Mouse (Mus musculus) bone marrow, adult 2 months (tissue): Measurements from ENCODE around the gene Aoc3.

ENCODE experiments used
- CTCF ChIP-seq: fragments of 200-500 bp; IDR thresholded peaks from 2 replicates; pipeline ENCODE4 v1.5.1; 2011; ENCODE audit warnings: low read length, control low read depth; ENCODE audit not compliant: control insufficient read depth, insufficient read depth
- POLR2A ChIP-seq: fragments of 200-500 bp; IDR thresholded peaks from 2 replicates; pipeline ENCODE4 v1.6.1; 2011; ENCODE audit warnings: low read depth, mild to moderate bottlenecking, control low read depth, low read length, borderline replicate concordance; ENCODE audit not compliant: control insufficient read depth

DNA sequence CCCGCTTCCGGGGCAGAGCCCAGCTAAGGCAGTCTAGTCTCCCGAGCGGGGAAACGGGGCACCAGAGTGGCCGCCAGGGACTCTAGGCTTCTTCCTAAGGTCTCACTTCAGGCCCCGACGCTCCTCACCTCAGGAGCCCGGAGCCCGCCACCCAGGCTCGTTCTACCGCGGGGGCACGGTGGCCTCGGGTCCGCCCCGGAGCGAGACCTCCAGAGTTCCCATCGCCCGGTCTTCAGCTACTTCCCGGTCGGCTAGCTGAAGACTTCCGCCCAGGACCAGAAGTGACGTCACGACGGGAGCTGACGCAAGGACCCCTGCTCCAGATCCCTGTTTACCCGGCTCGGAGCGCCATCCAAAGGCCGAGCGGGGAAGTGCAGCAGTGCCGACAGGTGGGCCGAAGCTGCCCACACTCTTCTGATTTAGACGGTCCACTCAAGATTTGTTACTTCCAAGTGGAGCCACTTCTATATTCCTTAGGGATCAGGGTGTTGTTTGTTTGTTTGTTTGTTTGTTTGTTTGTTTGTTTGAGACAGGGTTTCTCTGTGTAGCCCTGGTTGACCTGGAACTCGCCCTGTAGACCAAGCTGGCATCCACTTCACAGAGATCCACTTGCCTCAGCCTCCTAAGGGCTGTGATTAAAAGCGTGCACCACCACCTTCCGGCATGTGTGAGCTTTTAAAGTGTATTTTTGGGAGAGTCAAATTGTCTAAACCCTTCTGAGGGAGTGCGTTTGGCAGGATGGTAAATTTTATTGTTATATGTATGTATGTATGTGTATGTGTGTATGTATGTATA is 28.2 kb upstream of the Aoc3 start, which contains the start of gene Becn1:
- TF ChIP-seq POLR2A (peak; percentile 77; the same call in 1 of the 2 replicates), CTCF (peak; percentile 86)
